Mouse (Mus musculus) lung, postnatal 14 days (tissue): ENCODE data around the gene Med18.
"Not testable (repeated sequence)": the region's sequence is repeated elsewhere in the genome, so short reads cannot be mapped to it uniquely, and the experiment has no call there.

Source experiments
- DNase-seq: peaks from one replicate; pipeline ENCODE4 v3.0.0; 2021

Med18 gene

DNA sequence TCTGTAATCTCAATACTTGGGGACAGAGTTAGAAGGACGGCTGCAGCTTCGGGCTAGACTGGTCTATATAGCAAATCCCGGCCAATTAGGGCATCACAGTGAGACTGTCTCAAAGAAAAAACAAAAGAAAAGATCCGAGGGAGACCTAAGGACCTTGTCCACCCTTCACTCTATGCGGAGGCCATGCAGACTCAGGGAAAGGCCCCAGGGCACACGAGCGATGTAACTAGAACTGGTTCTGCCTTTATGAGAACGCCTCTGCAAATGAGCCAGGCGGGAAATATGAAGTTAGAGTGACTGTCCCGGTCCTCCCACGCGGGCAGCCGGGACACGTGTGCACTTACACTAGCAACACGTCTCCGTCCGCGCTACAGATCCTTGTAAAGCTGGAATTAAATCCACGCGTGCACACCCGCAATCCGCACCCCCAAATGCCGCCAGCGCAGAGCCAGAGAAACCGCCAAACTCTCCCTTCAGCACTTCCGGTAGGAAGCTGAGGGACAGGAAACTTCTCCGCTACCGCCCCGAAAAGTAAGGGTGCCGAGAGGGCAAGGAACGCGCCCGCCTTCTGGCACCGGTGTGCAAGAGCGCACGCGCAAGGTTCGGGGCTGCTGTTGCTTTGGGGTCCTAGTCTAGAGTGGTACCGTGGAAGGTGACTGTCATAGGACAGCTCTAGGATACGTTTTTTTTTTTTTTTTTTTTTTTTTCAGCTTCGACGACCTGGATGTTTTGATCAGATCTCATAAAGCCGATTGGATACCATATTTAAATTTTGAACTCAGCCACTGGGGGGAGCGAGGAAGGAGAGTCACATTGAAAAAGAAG is at the start of gene Med18:
Gene Med18 (minus strand): TSS at position 492 of the 825 bp plus-strand sequence.
- peak; percentile 91 for DNase-seq

DNA sequence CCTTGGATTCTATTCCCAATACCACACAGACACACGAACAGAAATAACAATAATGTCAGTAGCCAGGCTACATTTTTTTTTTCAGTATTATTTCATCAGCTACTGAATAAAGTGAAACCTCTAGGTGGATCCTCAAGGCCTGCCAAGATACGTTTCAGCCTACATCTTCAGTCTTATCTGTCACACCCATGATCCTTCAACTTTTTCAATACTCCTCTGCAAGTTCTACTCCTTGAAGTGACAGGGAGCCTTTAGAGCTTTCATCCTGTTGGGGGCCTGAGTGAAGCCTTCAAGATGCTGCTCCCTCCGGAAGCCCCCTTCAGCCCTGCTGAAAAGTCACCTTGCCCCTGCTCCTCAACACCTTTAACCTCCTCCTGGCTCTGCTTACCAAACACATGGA is 48.4 kb upstream of the Med18 start:
- DNase-seq = no peak

- DNase-seq = peak; percentile 97
These were observed 46.7 kb upstream of the Med18 start, which contains the start of gene Sesn2 for GRCm38 (mm10) chr4:132510352-132510798. Gene Sesn2 (minus strand): TSS chr4:132510501.

- DNase-seq = peak; percentile 83
These were observed 46.0 kb upstream of the Med18 start for GRCm38 (mm10) chr4:132509621-132510296.

DNA sequence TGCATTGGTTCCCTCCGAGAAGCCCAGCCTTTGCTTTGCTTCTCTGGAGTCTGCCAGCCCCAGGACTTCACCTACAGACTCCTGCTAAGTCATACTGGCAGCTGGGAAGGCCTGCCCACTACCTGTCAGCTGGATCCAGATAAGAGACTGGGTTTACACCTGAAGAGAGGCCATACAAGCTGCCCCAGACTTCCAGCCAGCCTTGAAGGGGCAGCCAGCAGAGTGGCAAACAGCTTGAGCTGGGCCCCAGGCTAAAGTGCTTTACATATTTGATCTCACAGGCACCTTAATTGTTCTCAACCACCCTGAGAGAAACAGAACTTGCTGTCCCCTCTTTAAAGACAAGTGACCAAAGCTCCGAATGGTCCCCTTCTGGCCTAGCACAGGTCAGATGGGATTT is 43.5 kb upstream of the Med18 start:
- peak; percentile 32 for DNase-seq

GRCm38 (mm10) chr4:132506250-132506649 is 42.5 kb upstream of the Med18 start:
- no peak for DNase-seq

DNA sequence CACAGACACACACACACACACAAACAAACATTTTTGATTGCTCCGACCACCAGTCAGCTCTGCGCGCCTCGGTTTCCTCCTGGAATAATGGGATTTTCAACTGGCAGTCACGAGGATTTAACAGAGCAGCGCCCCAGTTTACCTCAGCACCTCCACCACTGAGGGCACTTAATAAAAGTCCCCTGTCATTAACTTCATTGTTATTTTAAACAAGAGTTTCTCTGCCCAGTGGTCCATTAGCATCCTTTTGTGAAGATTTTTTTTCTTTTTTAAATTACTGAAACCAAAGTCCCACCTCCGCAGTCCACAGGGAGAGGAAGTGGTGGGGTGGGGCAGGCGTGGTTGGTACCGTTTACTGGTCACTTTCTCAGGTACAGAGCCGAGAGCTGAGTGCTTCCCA is 42.1 kb upstream of the Med18 start:
- DNase-seq = no peak

DNA sequence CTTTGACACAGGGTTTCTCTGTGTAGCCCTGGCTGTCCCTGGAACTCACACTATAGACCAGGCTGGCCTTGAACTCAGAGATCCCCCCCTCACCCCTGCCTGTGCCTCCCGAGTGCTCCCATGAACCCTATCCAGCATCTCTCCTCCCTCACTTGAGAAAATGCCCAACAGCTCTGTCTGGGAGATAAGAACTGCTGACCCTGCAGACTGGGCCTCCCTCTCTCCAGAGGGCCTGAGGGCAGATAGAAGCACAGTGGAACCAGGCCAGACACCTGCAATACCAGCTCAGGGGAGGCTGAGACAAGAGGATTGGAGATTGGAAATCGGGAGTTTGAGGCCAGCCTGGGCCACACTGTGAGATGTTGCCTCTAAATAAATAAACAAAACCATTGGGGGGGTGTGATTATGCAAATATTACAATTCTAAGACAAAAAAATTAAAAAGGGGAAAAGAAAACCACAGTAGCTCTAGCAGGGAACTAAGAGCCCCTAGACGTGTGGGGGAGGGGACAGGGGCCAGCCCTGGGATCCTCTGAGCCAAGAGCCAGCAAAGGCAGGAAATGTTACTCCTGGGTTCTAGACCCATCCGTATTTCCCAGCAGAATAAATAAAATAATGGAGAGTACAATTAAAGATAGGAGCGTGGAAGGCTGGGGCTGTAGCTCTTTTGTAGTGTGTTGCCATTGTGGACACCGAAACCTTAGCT is 41.5 kb upstream of the Med18 start:
- no peak for DNase-seq

DNA sequence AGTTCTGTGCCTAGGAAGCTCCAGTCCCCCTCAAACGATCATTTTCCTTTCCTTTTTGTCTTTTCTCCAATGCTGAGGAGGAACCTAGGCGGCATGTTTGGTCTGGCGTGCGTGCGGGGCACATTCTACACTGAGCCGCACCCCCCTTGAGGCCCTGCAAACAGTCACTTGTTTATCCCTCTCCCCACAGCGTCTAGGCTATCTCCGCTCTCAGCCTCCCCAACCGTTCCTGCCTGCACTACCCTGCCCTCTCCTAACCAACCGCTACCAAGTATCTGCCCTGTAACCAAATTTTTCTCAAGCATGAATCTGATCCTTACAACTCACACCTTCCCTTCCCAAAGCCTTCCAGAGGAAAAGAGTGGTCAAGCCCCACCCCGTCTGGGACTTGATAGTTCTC is 39.6 kb upstream of the Med18 start:
- no peak for DNase-seq

GRCm38 (mm10) chr4:132501639-132502038 is 37.9 kb upstream of the Med18 start:
- no peak for DNase-seq

DNA sequence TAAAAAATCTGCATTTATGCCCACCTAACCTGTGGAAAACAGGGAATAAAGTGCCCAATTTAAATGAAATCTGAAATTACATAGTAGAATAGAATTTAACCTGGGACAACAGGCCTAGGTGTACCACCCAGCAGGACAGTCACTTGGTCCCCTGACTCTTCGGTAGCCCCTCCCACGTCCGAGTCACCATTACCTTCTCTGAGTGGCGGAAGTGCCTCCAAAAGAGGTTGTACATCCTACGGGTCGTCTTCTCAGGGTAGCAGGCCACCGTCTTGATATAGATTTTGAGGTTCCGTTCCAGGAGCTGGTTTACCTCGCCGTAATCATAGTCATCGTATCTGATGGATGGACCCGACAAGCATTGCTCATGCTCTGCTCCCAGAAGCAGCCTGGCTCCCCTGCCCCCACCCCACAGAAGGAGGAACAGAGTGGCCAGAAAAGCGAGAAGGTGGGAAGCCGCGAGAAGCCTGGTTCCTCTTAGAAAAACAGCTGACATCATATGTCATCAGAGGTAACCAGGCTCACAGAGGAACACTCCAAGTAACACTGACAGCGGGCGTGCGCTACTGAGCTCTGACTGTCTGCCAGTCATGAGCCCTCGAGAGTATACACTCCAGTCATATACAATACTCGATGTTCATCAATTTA is 30.7 kb upstream of the Med18 start:
- no peak for DNase-seq

GRCm38 (mm10) chr4:132492178-132493060 is 28.7 kb upstream of the Med18 start:
- DNase-seq = no peak

DNA sequence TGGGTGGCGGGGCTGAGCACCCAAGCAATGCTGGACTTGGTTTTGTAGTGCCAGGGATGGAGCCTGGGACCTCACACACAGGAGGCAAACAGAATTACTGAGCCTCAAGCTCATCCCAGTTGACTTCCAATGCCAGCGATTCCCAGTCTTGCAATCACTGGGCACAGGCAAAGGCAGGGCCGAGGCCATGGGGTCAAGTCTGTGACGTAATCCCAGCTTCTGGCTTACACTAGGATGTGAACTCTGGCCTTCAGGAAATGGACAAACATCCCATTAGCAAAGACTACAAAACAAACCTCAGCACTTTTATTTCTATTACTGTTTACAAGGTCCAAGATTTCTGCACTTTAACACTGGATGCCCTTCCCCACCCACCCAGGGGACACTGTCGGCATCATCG is 28.0 kb upstream of the Med18 start:
- peak; percentile 48 for DNase-seq

DNA sequence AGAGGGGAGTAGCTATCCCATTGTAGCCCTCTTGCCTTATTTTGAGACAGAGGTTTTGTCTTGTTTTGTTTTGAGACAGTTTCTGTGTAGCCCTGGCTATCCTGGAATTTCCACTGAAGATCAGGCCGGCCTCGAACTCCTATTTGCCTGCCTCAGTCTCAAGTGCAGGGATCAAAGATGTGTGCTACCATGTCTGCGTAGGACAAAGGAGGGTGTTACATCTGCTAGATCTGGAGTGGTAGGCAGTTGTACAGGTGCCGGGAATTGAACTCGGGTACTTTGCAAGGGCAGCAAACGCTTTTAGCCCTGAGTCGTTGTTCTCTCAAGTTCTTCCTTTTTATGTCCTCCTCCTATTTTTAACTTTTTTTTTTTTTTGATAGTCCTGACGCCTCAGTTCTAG is 27.3 kb upstream of the Med18 start:
- DNase-seq = no peak

DNA sequence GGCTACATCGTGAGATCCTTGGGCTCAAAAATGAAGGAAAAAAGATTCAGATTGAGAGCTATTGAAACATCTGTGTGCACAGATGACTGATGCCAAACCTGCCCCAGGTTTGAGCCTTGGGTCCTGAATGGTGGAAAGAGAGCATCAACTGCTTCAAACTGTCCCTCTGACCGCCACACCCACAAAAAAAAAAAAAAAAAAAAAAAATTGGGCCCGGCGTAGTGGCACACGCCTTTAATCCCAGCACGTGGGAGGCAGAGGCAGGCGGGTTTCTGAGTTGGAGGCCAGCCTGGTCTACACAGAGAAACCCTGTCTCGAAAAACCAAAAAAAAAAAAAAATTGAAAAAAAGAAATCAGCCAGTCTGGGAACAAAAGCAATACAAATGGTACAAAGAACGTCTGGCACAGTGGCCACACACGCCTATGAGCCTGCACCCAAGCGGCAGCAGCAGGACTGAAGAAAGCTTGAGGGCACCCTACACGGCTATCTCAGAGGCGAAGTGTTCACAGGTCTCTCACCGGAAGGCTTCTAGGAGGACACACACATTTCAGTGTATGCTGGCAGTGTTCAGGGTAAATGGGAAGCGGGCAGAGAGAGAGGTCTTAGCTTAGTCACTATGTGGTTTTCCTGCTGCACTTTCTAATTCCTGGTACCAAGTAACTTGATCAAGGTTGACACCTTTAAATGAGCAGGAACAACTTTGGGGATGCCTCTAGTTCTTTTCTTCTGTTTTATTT is 26.7 kb upstream of the Med18 start:
- no peak for DNase-seq

DNA sequence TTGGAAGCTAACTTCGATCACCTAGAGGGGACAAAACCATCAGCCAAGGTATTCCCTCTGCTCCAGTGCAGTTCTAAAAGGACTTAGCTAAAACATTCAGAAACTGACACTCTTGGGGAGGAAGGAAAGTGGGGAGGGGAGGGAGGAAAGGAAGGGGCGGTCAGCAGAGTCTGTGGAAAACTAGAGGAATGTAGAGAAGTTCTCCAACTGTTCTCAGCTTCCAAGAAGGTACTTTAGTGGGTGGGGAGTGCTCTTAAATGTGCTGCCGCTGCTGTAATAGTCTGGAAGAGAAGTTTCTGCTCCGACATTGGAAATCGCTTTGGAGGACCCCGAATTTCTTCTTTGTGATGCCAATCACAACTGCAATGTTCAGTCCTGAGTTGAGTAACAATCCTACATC is 25.3 kb upstream of the Med18 start:
- DNase-seq = no peak

GRCm38 (mm10) chr4:132488521-132488920 is 24.8 kb upstream of the Med18 start:
- DNase-seq = no peak

- DNase-seq = no peak
These were observed 21.1 kb upstream of the Med18 start for GRCm38 (mm10) chr4:132484820-132485219.

DNA sequence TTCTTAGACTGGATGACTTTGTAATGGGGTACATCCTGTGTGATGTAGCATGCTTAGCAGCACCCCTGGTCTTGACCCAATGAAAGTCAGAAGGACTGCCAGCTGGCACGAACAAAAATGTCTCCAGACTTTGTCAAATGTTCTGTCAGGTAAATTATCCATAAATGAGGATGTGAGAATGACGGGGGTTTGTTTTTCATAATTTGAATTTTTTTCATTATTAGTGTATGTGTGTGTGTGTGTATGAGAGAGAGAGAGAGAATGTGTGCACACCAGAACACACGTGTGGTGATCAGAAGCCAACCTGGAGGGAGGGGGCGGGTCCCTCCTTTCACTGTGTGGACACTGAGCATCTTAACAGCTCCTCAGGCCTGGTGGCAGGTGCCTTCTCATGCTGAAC is 20.5 kb upstream of the Med18 start:
- DNase-seq = no peak

GRCm38 (mm10) chr4:132482956-132483608 is 19.4 kb upstream of the Med18 start:
- no peak for DNase-seq

GRCm38 (mm10) chr4:132482104-132482503 is 18.4 kb upstream of the Med18 start:
- DNase-seq = not testable (repeated sequence)
